Mouse (Mus musculus) kidney, adult 2 months (tissue): ENCODE measurements around the gene Abcc2. TPM values are rescaled to one million over a fixed set of nuclear protein-coding genes. Genes with fewer than 3 reads are reported as not detected.

ENCODE experiments used
- DNase-seq: peaks from one replicate; pipeline ENCODE4 v3.0.0; 2021
- H3K27ac ChIP-seq: fragments of 200-500 bp; 2 replicates; pipeline ENCODE4 v1.5.1; 2012; ENCODE audit warnings: low read depth, low read length, control low read depth, inconsistent platforms; ENCODE audit not compliant: insufficient read depth
- H3K27me3 ChIP-seq: fragments of 200-500 bp; replicated peaks from 2 replicates; pipeline ENCODE4 v1.6.1; 2012; ENCODE audit warnings: mild to moderate bottlenecking, moderate library complexity, low read length, inconsistent platforms; ENCODE audit not compliant: control insufficient read depth, insufficient read depth
- H3K36me3 ChIP-seq: fragments of 200-500 bp; 2 replicates; pipeline ENCODE4 v1.6.1; 2012; ENCODE audit warnings: mild to moderate bottlenecking, moderate library complexity, low read length, inconsistent platforms; ENCODE audit not compliant: control insufficient read depth, insufficient read depth
- H3K4me1 ChIP-seq: fragments of 200-500 bp; 2 replicates; pipeline ENCODE4 v1.6.1; 2011; ENCODE audit warnings: low read length; ENCODE audit not compliant: control insufficient read depth, insufficient read depth
- H3K4me3 ChIP-seq: fragments of 200-500 bp; 2 replicates; pipeline ENCODE4 v1.5.1; 2011; ENCODE audit warnings: mild to moderate bottlenecking, low read depth, low read length, control low read depth; ENCODE audit not compliant: insufficient read depth
- CTCF ChIP-seq: fragments of 200-500 bp; conservative IDR thresholded peaks from 2 replicates; pipeline ENCODE4 v1.5.1; 2011; ENCODE audit warnings: low read depth, mild to moderate bottlenecking, control low read depth, low read length, moderate library complexity, mixed read lengths; ENCODE audit not compliant: insufficient read depth, insufficient read length
- POLR2A ChIP-seq: fragments of 200-500 bp; IDR thresholded peaks from one replicate; pipeline ENCODE4 v1.6.1; 2011; ENCODE audit warnings: low read depth, low read length, control low read depth
- WGBS: fragments of 180-500 bp; shearing (Covaris S2); methylation state at CpG from one replicate; pipeline ENCODE4 v1.1.7; 2018; 5-methylcytosine and 5-hydroxymethylcytosine counted together
- polyA plus RNA-seq: library from polyadenylated mRNA; depleted of rRNA; stranded (reverse); fragments of >200 nt; gene quantifications from 2 replicates; pipeline ENCODE4 v1.2.3, GENCODE M21; 2012

The Abcc2 gene
- polyA plus RNA-seq, 1 experiment, result 166 TPM

GRCm38 (mm10) chr19:43795511-43795910, 13.5 kb downstream of the Abcc2 start:
- 53% methylated on average over 8 of the region's 8 CpGs for WGBS
- Histone ChIP-seq H3K27me3 (no peaks in the 10 kb centered on the region), H3K36me3 (peaks cover 2% of the 10 kb centered on the region; the same call in 1 of the 2 replicates), H3K27ac (no peak overlapping the region), H3K4me3 (no peak overlapping the region), H3K4me1 (no peaks in the 10 kb centered on the region)
- TF ChIP-seq CTCF (no peak), POLR2A (no peak)
- no peak for DNase-seq

DNA sequence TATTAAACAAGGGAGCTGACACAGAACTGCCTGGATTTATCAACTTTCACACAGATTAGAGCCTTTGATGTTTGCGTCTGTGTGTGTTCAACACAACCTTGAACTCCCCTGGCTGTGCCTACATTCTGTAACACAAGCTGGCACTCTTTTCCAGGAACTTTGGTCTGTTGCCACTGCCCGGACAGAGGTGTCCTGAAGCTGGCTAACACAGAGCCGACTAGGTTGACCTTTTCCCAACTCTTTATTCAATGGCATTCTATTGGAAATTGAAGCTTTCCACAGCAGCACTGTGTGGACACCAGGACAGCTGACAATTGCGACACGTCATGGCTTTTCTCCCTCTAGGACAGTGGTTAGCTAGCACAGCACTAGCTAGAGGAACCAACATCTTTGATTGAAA, 15.2 kb downstream of the Abcc2 start:
- peak; percentile 45 for DNase-seq

GRCm38 (mm10) chr19:43801427-43802051, 19.5 kb downstream of the Abcc2 start:
- H3K4me3 ChIP-seq, result no peak overlapping the region
- peaks cover 4% of the 10 kb centered on the region; the same call in 1 of the 2 replicates for H3K36me3 ChIP-seq
- H3K27me3 ChIP-seq, result no peaks in the 10 kb centered on the region
- DNase-seq, result no peak
- no peaks in the 10 kb centered on the region for H3K4me1 ChIP-seq
- WGBS, result 75% methylated on average over 9 of the region's 9 CpGs
- TF ChIP-seq CTCF (no peak), POLR2A (no peak)
- H3K27ac ChIP-seq, result no peak overlapping the region

More for the DNA sequence above, 15.2 kb downstream of the Abcc2 start:
- H3K4me3 ChIP-seq, result no peak overlapping the region
- H3K36me3 ChIP-seq, result no peaks in the 10 kb centered on the region; the same call in 1 of the 2 replicates
- H3K27ac ChIP-seq, result no peak overlapping the region
- 61% methylated on average over 5 of the region's 5 CpGs for WGBS
- no peaks in the 10 kb centered on the region for H3K4me1 ChIP-seq
- H3K27me3 ChIP-seq, result no peaks in the 10 kb centered on the region
- no peak for TF ChIP-seq POLR2A
- no peak for TF ChIP-seq CTCF

DNA sequence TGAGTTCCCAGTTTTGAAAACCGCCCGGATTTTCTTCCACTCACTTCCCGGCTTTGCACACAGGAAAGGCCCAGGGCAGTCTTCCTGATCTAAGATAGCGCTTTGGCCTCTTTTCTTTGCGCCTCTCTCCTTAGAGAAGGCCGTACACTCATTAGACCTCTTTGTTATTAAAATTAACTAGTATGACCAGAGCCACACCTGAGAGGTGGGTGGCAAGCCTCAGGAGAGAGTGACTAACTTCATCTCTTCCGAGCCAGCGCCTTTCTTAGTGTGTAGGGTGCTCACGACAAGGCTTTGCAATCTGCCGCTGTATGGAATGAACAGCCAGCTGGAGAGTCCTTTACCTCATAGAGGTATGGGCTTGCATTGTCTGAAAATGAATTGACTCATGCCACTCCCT, 21.9 kb downstream of the Abcc2 start:
- Histone ChIP-seq H3K4me1 (no peaks in the 10 kb centered on the region), H3K36me3 (peaks cover 6% of the 10 kb centered on the region; the same call in 1 of the 2 replicates), H3K27me3 (no peaks in the 10 kb centered on the region), H3K4me3 (no peak overlapping the region), H3K27ac (no peak overlapping the region)
- 80% methylated on average over 10 of the region's 10 CpGs for WGBS
- TF ChIP-seq POLR2A, result no peak
- no peak for TF ChIP-seq CTCF
- DNase-seq, result no peak

- Histone ChIP-seq H3K27me3 (no peaks in the 10 kb centered on the region), H3K4me1 (peaks cover 3% of the 10 kb centered on the region; the same call in 1 of the 2 replicates), H3K27ac (no peak overlapping the region), H3K4me3 (no peak overlapping the region), H3K36me3 (peaks cover 9% of the 10 kb centered on the region; the same call in 1 of the 2 replicates)
- DNase-seq, result no peak
- TF ChIP-seq POLR2A (no peak), CTCF (no peak)
- 53% methylated on average over 4 of the region's 4 CpGs for WGBS
Measured at GRCm38 (mm10) chr19:43809331-43809730, 27.3 kb downstream of the Abcc2 start.

- no peak for DNase-seq
- Histone ChIP-seq H3K27ac (no peak overlapping the region), H3K4me1 (peaks cover 3% of the 10 kb centered on the region; the same call in 1 of the 2 replicates), H3K27me3 (no peaks in the 10 kb centered on the region), H3K36me3 (peaks cover 9% of the 10 kb centered on the region; the same call in 1 of the 2 replicates), H3K4me3 (no peak overlapping the region)
- TF ChIP-seq CTCF, result no peak
- no peak for TF ChIP-seq POLR2A
- 94% methylated on average over 4 of the region's 4 CpGs for WGBS
Measured at GRCm38 (mm10) chr19:43811419-43811818, 29.4 kb downstream of the Abcc2 start.

GRCm38 (mm10) chr19:43813315-43813714, 31.3 kb downstream of the Abcc2 start:
- no peaks in the 10 kb centered on the region for H3K27me3 ChIP-seq
- peak; percentile 70 for DNase-seq
- peaks cover 3% of the 10 kb centered on the region; the same call in 1 of the 2 replicates for H3K4me1 ChIP-seq
- TF ChIP-seq CTCF, result no peak
- TF ChIP-seq POLR2A, result no peak
- H3K27ac ChIP-seq, result no peak overlapping the region; the same call in 1 of the 2 replicates
- no peak overlapping the region for H3K4me3 ChIP-seq
- 57% methylated on average over 10 of the region's 10 CpGs for WGBS
- H3K36me3 ChIP-seq, result peaks cover 8% of the 10 kb centered on the region; the same call in 1 of the 2 replicates
